Mouse (Mus musculus) heart, embryonic 13.5 days (tissue): Measurements from ENCODE around the gene Map4k1. TPM values are rescaled to one million over a fixed set of nuclear protein-coding genes. Genes with fewer than 3 reads are reported as not detected.

Experiments
- ATAC-seq: fragments of 200-750 bp; cut with Nextera tagmentation; 2 replicates; pipeline ENCODE4 v1.8.0; 2017; ENCODE audit warnings: moderate TSS enrichment; ENCODE audit not compliant: insufficient number of reproducible peaks, low FRiP score, low TSS enrichment; ENCODE audit errors: extremely low read depth
- H3K27ac ChIP-seq: fragments of 300-500 bp; sonication (generic); replicated peaks from 2 replicates; pipeline ENCODE4 v1.5.1; 2015; ENCODE audit warnings: moderate library complexity, mild to moderate bottlenecking, inconsistent platforms
- H3K27me3 ChIP-seq: fragments of 300-500 bp; sonication (generic); replicated peaks from 2 replicates; pipeline ENCODE4 v1.6.1; 2015; ENCODE audit warnings: mild to moderate bottlenecking, inconsistent platforms
- H3K36me3 ChIP-seq: fragments of 300-500 bp; sonication (generic); 2 replicates; pipeline ENCODE4 v1.6.1; 2015; ENCODE audit warnings: mild to moderate bottlenecking, inconsistent platforms
- H3K4me1 ChIP-seq: fragments of 300-500 bp; sonication (generic); 2 replicates; pipeline ENCODE4 v1.6.1; 2015; ENCODE audit warnings: inconsistent platforms
- H3K4me2 ChIP-seq: fragments of 300-500 bp; sonication (generic); 2 replicates; pipeline ENCODE4 v1.6.1; 2015; ENCODE audit warnings: inconsistent platforms, mild to moderate bottlenecking, moderate library complexity
- H3K4me3 ChIP-seq: fragments of 300-500 bp; sonication (generic); 2 replicates; pipeline ENCODE4 v1.5.1; 2015; ENCODE audit warnings: moderate library complexity, mild to moderate bottlenecking, inconsistent platforms
- H3K9ac ChIP-seq: fragments of 300-500 bp; sonication (generic); 2 replicates; pipeline ENCODE4 v1.6.1; 2015; ENCODE audit warnings: inconsistent platforms, mild to moderate bottlenecking, moderate library complexity
- H3K9me3 ChIP-seq: fragments of 300-500 bp; sonication (generic); 2 replicates; pipeline ENCODE4 v1.6.1; 2016; ENCODE audit warnings: inconsistent platforms
- WGBS: fragments of 180-500 bp; shearing (Covaris S2); methylation state at CpG from one replicate; pipeline ENCODE4 v1.1.7; 2015; ENCODE audit warnings: mixed read lengths; 5-methylcytosine and 5-hydroxymethylcytosine counted together
- polyA plus RNA-seq: library from polyadenylated mRNA; unstranded; fragments of >200 nt; fragmentation: Nextera tagmentation; extraction: Ambion mirVana; gene quantifications from 2 replicates; pipeline ENCODE4 v1.2.1, GENCODE M21; 2015

The Map4k1 gene
- polyA plus RNA-seq, 1 experiment from 2014 or later: 5.3 TPM

DNA sequence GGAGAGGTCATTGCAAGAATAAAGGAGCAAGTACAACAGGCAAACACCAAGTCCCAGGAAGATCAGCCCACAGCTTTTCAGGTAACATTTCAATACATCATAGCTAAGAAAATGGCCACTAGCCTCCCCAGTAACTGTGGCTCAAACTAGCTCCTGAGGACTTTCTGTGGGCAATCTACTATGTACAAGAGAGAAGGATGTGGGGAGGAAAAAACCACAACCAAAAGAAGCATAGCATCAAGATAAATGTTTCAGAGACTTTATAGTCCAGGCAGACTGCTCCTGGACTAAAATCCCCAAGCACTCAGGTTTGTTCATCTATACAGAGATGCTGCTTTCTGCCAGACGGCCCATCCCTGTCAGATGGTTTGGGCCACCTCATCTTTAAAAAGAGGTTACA, 25.6 kb upstream of the Map4k1 start:
- H3K36me3 ChIP-seq: peaks cover 21% of the 10 kb centered on the region
- H3K4me1 ChIP-seq: peaks cover 100% of the 10 kb centered on the region
- H3K4me2 ChIP-seq: peak overlapping the region; percentile 9; the same call in 1 of the 2 replicates
- 76% methylated on average over 1 of the region's 1 CpGs for WGBS
- H3K9me3 ChIP-seq: no peaks in the 10 kb centered on the region
- H3K27ac ChIP-seq: peak overlapping the region; percentile 99
- H3K9ac ChIP-seq: no peak overlapping the region
- ATAC-seq: no peak
- no peak overlapping the region for H3K4me3 ChIP-seq
- H3K27me3 ChIP-seq: no peaks in the 10 kb centered on the region

DNA sequence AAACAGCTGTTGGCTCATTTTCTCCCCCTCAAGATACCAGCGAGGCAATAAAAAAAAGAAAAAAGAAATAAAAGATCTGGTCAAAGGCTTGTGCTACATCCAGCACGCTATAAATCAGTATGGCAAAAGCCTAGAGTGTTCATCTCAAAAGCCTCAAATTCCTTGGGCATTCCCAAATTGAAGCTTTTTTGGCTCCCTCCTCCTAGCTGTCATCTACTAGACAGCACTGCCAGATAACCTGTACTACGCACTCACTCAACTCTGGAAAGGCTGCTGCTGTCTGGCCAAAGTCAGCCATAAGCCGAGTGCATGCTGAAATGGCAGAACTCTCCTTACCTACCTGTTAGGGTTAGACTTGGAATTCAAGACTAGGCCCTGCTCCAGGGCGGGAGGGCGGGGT, 24.6 kb upstream of the Map4k1 start:
- H3K9ac ChIP-seq: peak overlapping the region; percentile 96
- no peaks in the 10 kb centered on the region for H3K9me3 ChIP-seq
- H3K4me1 ChIP-seq: peaks cover 90% of the 10 kb centered on the region
- ATAC-seq: no peak
- peak overlapping the region; percentile 96 for H3K4me2 ChIP-seq
- H3K4me3 ChIP-seq: no peak overlapping the region
- peak overlapping the region; percentile 99 for H3K27ac ChIP-seq
- WGBS: 48% methylated on average over 6 of the region's 6 CpGs
- peaks cover 21% of the 10 kb centered on the region for H3K36me3 ChIP-seq
- H3K27me3 ChIP-seq: no peaks in the 10 kb centered on the region

DNA sequence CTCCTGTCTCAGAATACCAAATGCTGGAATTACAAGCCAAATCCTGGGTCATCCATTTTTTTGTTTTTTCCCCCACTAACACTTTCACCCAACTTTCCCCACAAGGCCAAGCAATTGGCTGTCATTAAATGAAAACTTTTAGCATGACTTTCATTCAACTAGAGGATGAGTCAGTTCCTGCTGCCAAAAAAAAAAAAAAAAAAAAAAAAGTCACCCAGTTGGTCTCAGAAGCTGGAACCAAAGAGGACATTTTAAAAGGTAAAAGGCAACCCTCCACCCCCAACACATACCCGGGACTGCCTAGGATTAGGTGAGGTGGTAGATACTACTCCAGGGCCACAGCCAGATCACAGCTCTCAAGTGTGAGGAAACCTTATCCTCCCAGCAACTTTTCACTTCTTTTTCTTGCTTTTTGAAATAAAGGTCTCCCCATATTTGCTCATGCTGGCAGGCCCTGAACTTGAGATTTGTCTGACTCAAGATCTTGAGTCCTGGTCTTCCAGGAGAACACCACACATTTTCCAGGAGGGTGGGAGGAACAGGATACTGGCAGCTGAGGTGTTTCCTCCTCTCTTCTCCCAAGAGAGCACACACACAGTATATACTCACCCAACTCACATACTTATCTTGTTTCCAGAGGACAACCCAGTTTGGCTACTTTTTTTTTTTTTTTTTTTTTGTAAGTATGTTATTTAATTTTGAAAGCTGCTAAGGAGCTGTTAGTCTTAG, 23.7 kb upstream of the Map4k1 start:
- H3K9me3 ChIP-seq: no peaks in the 10 kb centered on the region
- H3K27ac ChIP-seq: peak overlapping the region; percentile 99
- peak overlapping the region; percentile 96 for H3K4me2 ChIP-seq
- peaks cover 21% of the 10 kb centered on the region for H3K36me3 ChIP-seq
- no peak for ATAC-seq
- H3K4me1 ChIP-seq: peaks cover 86% of the 10 kb centered on the region
- no peaks in the 10 kb centered on the region for H3K27me3 ChIP-seq
- peak overlapping the region; percentile 96 for H3K9ac ChIP-seq
- 42% methylated on average over 1 of the region's 1 CpGs for WGBS
- peak overlapping the region; percentile 85 for H3K4me3 ChIP-seq

DNA sequence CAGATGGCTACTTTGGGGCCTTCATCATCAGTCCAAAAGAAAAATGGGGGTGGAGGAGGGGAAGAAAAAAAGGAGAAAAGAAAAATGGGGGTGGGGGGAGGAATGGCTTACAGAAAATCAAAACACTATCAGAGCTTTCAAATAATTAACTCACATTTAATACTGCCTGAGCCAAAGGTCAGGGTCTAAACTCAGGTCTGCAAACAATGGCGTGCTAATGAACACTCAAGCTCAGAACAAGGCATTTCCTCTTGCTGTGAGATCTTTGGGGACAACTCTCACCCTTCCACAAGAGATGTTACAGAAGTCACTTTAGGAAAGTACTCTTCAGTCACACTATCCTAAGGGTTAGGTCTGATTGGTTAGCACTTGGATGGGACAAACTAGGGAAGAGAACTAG, 23.1 kb upstream of the Map4k1 start:
- H3K27me3 ChIP-seq: no peaks in the 10 kb centered on the region
- H3K4me1 ChIP-seq: peaks cover 84% of the 10 kb centered on the region
- H3K27ac ChIP-seq: peak overlapping the region; percentile 99
- no peak for ATAC-seq
- peak overlapping the region; percentile 96 for H3K4me2 ChIP-seq
- peak overlapping the region; percentile 96 for H3K9ac ChIP-seq
- H3K36me3 ChIP-seq: peaks cover 21% of the 10 kb centered on the region
- H3K9me3 ChIP-seq: no peaks in the 10 kb centered on the region
- 33% methylated on average over 1 of the region's 1 CpGs for whole genome bisulfite sequencing
- peak overlapping the region; percentile 85 for H3K4me3 ChIP-seq

DNA sequence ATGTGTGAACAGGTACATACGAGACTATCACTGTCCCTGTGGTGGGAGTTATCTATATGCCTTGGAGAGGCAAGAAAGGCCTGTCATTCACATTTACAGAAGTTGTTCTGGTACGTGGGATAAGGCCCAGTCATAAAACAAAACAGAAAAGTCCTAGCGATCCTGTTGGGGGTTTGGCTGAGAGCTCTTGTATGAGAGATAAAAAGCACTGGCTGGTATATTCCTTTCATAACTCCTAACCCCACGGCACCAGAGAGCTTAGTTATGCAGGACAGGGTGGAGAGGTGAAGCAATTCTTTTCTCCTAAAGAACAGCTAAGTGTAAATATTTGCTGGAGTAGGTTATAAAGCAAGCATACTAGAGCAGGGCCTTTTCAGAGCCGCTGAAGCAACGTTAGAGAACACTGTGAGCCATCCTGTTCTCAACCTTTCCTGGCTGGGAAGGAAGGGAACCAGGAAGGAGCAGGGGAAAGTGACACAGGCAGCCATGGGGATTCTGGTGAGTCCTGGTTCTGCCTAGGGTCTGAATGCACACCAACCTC, 22.3 kb upstream of the Map4k1 start:
- peak overlapping the region; percentile 96 for H3K9ac ChIP-seq
- no peak for ATAC-seq
- H3K36me3 ChIP-seq: peaks cover 14% of the 10 kb centered on the region
- H3K4me3 ChIP-seq: peak overlapping the region; percentile 85
- H3K9me3 ChIP-seq: no peaks in the 10 kb centered on the region
- WGBS: 9% methylated on average over 6 of the region's 6 CpGs
- H3K27me3 ChIP-seq: no peaks in the 10 kb centered on the region
- peaks cover 76% of the 10 kb centered on the region for H3K4me1 ChIP-seq
- H3K4me2 ChIP-seq: peak overlapping the region; percentile 96
- H3K27ac ChIP-seq: peak overlapping the region; percentile 99

DNA sequence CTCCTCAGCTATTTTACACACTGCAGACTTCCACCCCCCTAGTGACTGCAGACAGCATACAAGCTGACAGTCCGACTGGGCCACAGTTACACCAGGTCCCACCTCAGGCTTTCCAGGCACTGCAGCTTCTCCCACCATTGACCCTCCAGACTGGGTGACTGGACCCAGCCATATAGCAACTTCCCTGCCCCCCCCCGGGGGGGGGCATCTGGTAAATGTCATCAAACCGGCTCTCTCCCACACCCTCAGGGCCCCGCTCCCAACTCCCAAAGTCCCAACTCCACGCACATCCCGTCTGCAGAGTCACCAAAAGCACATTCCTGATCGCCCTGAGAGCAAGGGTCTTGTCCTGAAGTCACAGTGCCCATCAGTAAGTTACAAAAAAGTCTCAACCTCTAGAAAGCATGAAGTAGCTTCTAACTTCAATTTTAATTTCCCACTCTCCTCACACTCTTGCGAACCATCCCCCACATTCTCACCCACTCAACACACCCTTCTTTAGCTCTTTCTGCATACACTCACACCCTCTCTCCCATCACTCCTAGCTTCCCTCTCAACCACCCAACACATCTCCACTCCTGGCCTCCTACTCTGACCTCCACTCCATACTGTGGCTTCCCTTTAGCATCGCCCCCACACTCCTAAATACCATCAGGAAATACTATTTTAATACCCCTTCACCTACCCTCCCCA, 21.4 kb upstream of the Map4k1 start:
- 8% methylated on average over 9 of the region's 9 CpGs for WGBS
- Histone ChIP-seq H3K4me1 (peaks cover 67% of the 10 kb centered on the region), H3K27ac (peak overlapping the region; percentile 99), H3K9me3 (no peaks in the 10 kb centered on the region), H3K9ac (peak overlapping the region; percentile 96), H3K4me3 (peak overlapping the region; percentile 85), H3K27me3 (no peaks in the 10 kb centered on the region), H3K4me2 (peak overlapping the region; percentile 96), H3K36me3 (peaks cover 11% of the 10 kb centered on the region; the same call in 1 of the 2 replicates)
- no peak for ATAC-seq

DNA sequence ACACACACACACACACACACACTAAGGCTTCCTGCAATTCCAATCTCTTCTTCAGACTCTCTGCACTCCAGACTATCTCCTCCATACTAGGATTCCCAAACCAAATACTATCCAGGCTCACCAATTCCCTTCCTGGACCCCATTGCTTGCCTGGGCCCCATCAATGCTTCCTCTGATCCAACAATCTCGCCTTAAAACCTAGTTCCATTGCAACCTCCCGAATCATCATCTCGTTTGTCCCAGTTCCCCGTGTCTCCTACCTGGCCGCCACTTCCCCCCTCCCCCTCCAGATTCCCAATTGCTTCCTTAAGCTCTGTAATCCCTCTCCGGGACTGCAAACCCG, 20.3 kb upstream of the Map4k1 start:
- no peak for ATAC-seq
- peak overlapping the region; percentile 96 for H3K4me2 ChIP-seq
- H3K4me1 ChIP-seq: peaks cover 56% of the 10 kb centered on the region
- WGBS: under 1% methylated on average over 7 of the region's 7 CpGs
- peaks cover 5% of the 10 kb centered on the region; the same call in 1 of the 2 replicates for H3K36me3 ChIP-seq
- no peaks in the 10 kb centered on the region for H3K27me3 ChIP-seq
- no peaks in the 10 kb centered on the region for H3K9me3 ChIP-seq
- peak overlapping the region; percentile 85 for H3K4me3 ChIP-seq
- peak overlapping the region; percentile 99 for H3K27ac ChIP-seq
- H3K9ac ChIP-seq: peak overlapping the region; percentile 96

DNA sequence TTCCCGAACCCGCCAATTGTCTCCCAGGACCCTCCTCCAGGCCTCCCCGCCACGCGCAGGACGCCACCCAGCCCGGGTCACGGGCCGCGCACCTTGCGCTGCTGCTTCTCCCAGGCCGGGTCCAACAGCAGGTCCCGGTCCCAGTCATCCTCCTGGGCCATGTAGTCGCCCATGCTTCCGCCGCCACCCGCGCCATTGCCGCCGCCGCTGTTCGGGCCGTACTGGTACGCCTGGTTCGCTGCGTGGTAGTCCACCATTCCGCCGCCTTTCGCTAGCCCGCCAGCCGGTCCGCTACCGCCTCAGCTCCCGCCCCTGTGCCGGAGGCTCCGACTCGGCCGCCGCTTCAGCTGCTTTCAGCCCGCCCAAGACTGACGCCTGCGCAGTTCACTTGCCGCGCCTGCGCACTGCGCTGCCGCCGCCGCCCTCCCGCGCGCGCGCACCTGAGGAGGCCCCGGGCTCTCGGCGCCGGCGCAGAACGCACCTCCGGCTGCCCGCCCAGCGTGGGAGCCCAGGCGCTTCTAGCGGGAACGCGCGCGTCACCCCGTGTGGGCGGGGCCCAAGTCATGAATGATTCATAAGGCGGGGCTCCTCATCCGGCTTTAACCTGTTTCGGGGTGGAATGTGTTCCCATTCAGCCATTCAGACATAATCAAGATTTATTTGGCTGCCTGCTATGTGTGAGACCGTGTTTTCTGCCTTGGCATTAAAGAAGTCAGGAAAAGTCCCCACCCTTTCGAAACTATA, 19.8 kb upstream of the Map4k1 start, which contains the start of gene Actn4:
Gene Actn4, minus strand, starts transcription at position 414 of the 744 bp plus-strand sequence.
- peak; percentile 87 for ATAC-seq
- peak within 1 kb of the TSS; percentile 99 for H3K27ac ChIP-seq
- WGBS: under 1% methylated on average over 72 of the region's 76 CpGs
- no peaks in the 10 kb centered on the region for H3K9me3 ChIP-seq
- H3K4me3 ChIP-seq: peak within 1 kb of the TSS; percentile 85
- peaks cover 55% of the 10 kb centered on the region for H3K4me1 ChIP-seq
- H3K4me2 ChIP-seq: peak within 1 kb of the TSS; percentile 96
- peak within 1 kb of the TSS; percentile 96 for H3K9ac ChIP-seq
- no peaks in the 10 kb centered on the region for H3K36me3 ChIP-seq
- no peaks in the 10 kb centered on the region for H3K27me3 ChIP-seq

DNA sequence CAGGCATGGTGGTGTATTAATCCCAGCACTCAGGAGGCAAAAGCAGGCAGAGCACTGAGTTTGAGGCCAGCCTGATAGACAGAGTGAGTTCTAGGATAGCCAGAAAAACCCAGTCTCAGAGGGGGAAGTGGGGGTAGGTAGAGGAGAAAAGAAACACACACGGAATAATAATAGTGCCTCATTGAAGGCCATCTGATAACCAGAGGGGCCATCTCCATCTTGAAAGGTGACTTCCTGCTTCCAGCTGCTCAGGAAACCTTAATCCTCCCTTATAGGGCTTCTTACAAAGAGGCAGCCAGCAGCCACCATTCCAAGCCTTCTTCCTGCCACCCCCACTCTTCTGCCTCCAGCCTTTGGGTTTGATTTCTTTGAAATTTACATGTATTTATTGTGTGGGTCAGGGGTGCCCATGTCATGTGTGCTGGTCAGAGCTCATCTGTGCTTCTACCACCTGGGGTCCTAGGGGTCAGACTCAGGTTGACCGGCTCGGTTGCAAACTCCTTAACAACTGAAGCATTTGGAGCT, 18.4 kb upstream of the Map4k1 start:
- no peak overlapping the region for H3K9ac ChIP-seq
- H3K27me3 ChIP-seq: no peaks in the 10 kb centered on the region
- no peak for ATAC-seq
- peak overlapping the region; percentile 79; the same call in 1 of the 2 replicates for H3K27ac ChIP-seq
- WGBS: 69% methylated on average over 3 of the region's 3 CpGs
- H3K9me3 ChIP-seq: no peaks in the 10 kb centered on the region
- H3K36me3 ChIP-seq: no peaks in the 10 kb centered on the region
- no peak overlapping the region for H3K4me2 ChIP-seq
- H3K4me1 ChIP-seq: peaks cover 41% of the 10 kb centered on the region
- no peak overlapping the region for H3K4me3 ChIP-seq

DNA sequence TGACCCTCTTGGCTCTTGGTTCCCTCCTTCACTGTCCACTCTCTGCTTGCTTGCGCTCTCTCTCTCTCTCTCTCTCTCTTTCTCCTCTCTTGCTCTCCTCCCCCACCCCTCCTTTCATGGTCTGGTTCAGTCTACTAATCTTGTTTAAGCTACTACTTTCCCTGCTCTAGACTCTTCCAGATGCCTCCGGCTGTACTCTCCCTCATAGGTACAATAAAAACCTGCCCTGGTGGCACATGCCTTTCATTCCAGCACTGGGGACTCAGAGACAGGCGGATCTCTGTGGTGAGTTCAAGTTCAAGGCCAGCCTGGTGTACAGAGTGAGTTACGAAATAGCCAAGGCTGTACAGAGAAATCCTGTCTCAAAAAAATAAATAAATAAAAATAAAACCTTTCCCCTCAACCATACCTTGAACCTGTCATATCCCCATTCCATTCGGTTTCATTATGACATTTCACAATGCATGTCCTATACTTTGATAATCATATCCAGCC, 16.5 kb upstream of the Map4k1 start:
- no peak for ATAC-seq
- peaks cover 29% of the 10 kb centered on the region for H3K4me1 ChIP-seq
- H3K27me3 ChIP-seq: no peaks in the 10 kb centered on the region
- no peak overlapping the region for H3K27ac ChIP-seq
- H3K4me3 ChIP-seq: no peak overlapping the region
- no peak overlapping the region for H3K9ac ChIP-seq
- peaks cover 6% of the 10 kb centered on the region; the same call in 1 of the 2 replicates for H3K36me3 ChIP-seq
- H3K9me3 ChIP-seq: no peaks in the 10 kb centered on the region
- H3K4me2 ChIP-seq: no peak overlapping the region
- 70% methylated on average over 5 of the region's 5 CpGs for WGBS
